In genomic region chr10:24593556-24593955, GRCm38 (mm10) we compare ENCODE assay signal across 16 mouse cellular contexts. TPM values are rescaled to one million over a fixed set of nuclear protein-coding genes. Genes with fewer than 3 reads are reported as not detected.
DNase-seq lines count a peak whose midpoint lies in the region; ATAC-seq lines count a peak whose summit lies in the region.
"Had no signal": no experiment of that assay in that cellular context is flagged by ENCODE, and none has a peak within 500 bp of the region (broad histone marks: within the 10 kb centered on the region; RNA-seq: fewer than 3 reads in every experiment).

No protein-coding gene starts in this region.

- no peaks in the 10 kb centered on the region for H3K27me3 ChIP-seq in intestine, embryonic 14.5 days (replicated peaks; ENCODE audit: control insufficient read depth, insufficient read depth, low read length)
- no peaks in the 10 kb centered on the region for H3K27me3 ChIP-seq in intestine, embryonic 16.5 days (replicated peaks; ENCODE audit: control insufficient read depth, insufficient read depth, low read length)
- no peaks in the 10 kb centered on the region for H3K27me3 ChIP-seq in embryonic facial prominence, embryonic 11.5 days (ENCODE audit: control insufficient read depth, insufficient read depth, low read length)
- H3K27me3 ChIP-seq in heart, embryonic 12.5 days (replicated peaks), result no peaks in the 10 kb centered on the region
- no peaks in the 10 kb centered on the region for H3K27me3 ChIP-seq in limb, embryonic 13.5 days
- H3K27me3 ChIP-seq: embryonic facial prominence, embryonic 12.5 days; midbrain, embryonic 13.5 days had no signal

- ATAC-seq in intestine, embryonic 14.5 days (replicated peaks; ENCODE audit: low FRiP score, low TSS enrichment, low read depth), result no peak
- ATAC-seq in intestine, embryonic 16.5 days, result no peak
- ATAC-seq in embryonic facial prominence, embryonic 11.5 days (replicated peaks; ENCODE audit: insufficient number of reproducible peaks, low FRiP score, low TSS enrichment, low read depth), result no peak
- peak; percentile 70 for ATAC-seq in heart, embryonic 12.5 days (ENCODE audit: insufficient number of reproducible peaks, low FRiP score)
- ATAC-seq in limb, embryonic 13.5 days (ENCODE audit: low FRiP score, low read depth), result no peak
- ATAC-seq: hindbrain, postnatal 0 days; midbrain, embryonic 13.5 days had no signal

- no peaks in the 10 kb centered on the region for H3K36me3 ChIP-seq in intestine, embryonic 14.5 days (ENCODE audit: control insufficient read depth, insufficient read depth, low read length)
- H3K36me3 ChIP-seq in intestine, embryonic 16.5 days (ENCODE audit: control insufficient read depth, insufficient read depth, low read length), result no peaks in the 10 kb centered on the region
- H3K36me3 ChIP-seq in embryonic facial prominence, embryonic 11.5 days (replicated peaks; ENCODE audit: control insufficient read depth, insufficient read depth, low read depth, low read length), result no peaks in the 10 kb centered on the region
- H3K36me3 ChIP-seq in heart, embryonic 12.5 days, result peaks cover 11% of the 10 kb centered on the region; the same call in 1 of the 2 replicates
- no peaks in the 10 kb centered on the region for H3K36me3 ChIP-seq in limb, embryonic 13.5 days
- H3K36me3 ChIP-seq: embryonic facial prominence, embryonic 12.5 days; midbrain, embryonic 13.5 days had no signal

- no peak for DNase-seq in intestine, embryonic 14.5 days (ENCODE audit: low spot score)
- DNase-seq in embryonic facial prominence, embryonic 11.5 days (ENCODE audit: low spot score), result peak; percentile 64
- DNase-seq in frontal cortex, postnatal 36 days (ENCODE audit: low spot score in 2 of 2), result no peak
- no peak for DNase-seq in ovary, postnatal 10 days (ENCODE audit: low spot score)
- DNase-seq in spleen, postnatal 10 days (ENCODE audit: low spot score in 2 of 2), result no peak
- DNase-seq: adrenal gland, adult 8-10 months; kidney, postnatal 25 days; right cerebral cortex, postnatal 14 days had no signal

- 0 out of 2 replicates have a peak overlapping the region, but pooled peaks have one; percentile 91 for H3K27ac ChIP-seq in intestine, embryonic 14.5 days (ENCODE audit: low read depth)
- no peak overlapping the region for H3K27ac ChIP-seq in intestine, embryonic 16.5 days (ENCODE audit: low read length)
- no peak overlapping the region for H3K27ac ChIP-seq in embryonic facial prominence, embryonic 11.5 days (replicated peaks; ENCODE audit: low read depth, low read length)
- peak overlapping the region; percentile 92 for H3K27ac ChIP-seq in heart, embryonic 12.5 days (ENCODE audit: poor library complexity, severe bottlenecking)
- H3K27ac ChIP-seq in limb, embryonic 13.5 days, result no peak overlapping the region; the same call in 1 of the 2 replicates
- H3K27ac ChIP-seq: embryonic facial prominence, embryonic 12.5 days; hindbrain, postnatal 0 days; left cerebral cortex, adult 2 months; liver, embryonic 14.5 days; midbrain, embryonic 13.5 days had no signal

- H3K4me3 ChIP-seq in intestine, embryonic 14.5 days (ENCODE audit: low read depth, low read length), result no peak overlapping the region; the same call in 1 of the 2 replicates
- H3K4me3 ChIP-seq in intestine, embryonic 16.5 days (ENCODE audit: low read length), result no peak overlapping the region
- H3K4me3 ChIP-seq in embryonic facial prominence, embryonic 11.5 days (ENCODE audit: low read depth, low read length), result no peak overlapping the region
- H3K4me3 ChIP-seq in heart, embryonic 12.5 days, result no peak overlapping the region
- no peak overlapping the region for H3K4me3 ChIP-seq in limb, embryonic 13.5 days
- H3K4me3 ChIP-seq: embryonic facial prominence, embryonic 12.5 days; left cerebral cortex, adult 2 months; midbrain, embryonic 13.5 days had no signal

- H3K9me3 ChIP-seq in intestine, embryonic 14.5 days (ENCODE audit: control insufficient read depth, low read length), result no peaks in the 10 kb centered on the region
- no peaks in the 10 kb centered on the region for H3K9me3 ChIP-seq in intestine, embryonic 16.5 days (ENCODE audit: control insufficient read depth, low read length)
- no peaks in the 10 kb centered on the region for H3K9me3 ChIP-seq in embryonic facial prominence, embryonic 11.5 days (replicated peaks; ENCODE audit: control insufficient read depth, low read length)
- no peaks in the 10 kb centered on the region for H3K9me3 ChIP-seq in heart, embryonic 12.5 days (replicated peaks)
- H3K9me3 ChIP-seq in limb, embryonic 13.5 days, result no peaks in the 10 kb centered on the region
- H3K9me3 ChIP-seq: embryonic facial prominence, embryonic 12.5 days; midbrain, embryonic 13.5 days had no signal

- no peak overlapping the region for H3K9ac ChIP-seq in intestine, embryonic 14.5 days (ENCODE audit: low read length)
- H3K9ac ChIP-seq in intestine, embryonic 16.5 days (ENCODE audit: low read depth, low read length), result no peak overlapping the region
- H3K9ac ChIP-seq in embryonic facial prominence, embryonic 11.5 days (replicated peaks; ENCODE audit: low read length), result no peak overlapping the region
- no peak overlapping the region for H3K9ac ChIP-seq in heart, embryonic 12.5 days
- H3K9ac ChIP-seq in limb, embryonic 13.5 days, result no peak overlapping the region
- H3K9ac ChIP-seq: embryonic facial prominence, embryonic 12.5 days; liver, embryonic 14.5 days; midbrain, embryonic 13.5 days had no signal

- H3K4me1 ChIP-seq in intestine, embryonic 14.5 days (replicated peaks; ENCODE audit: control insufficient read depth, insufficient read depth, low read length), result peaks cover 31% of the 10 kb centered on the region
- H3K4me1 ChIP-seq in intestine, embryonic 16.5 days (ENCODE audit: control insufficient read depth, insufficient read depth, low read length), result peaks cover 19% of the 10 kb centered on the region
- peaks cover 3% of the 10 kb centered on the region for H3K4me1 ChIP-seq in embryonic facial prominence, embryonic 11.5 days (ENCODE audit: control insufficient read depth, insufficient read depth, low read length)
- H3K4me1 ChIP-seq in heart, embryonic 12.5 days (replicated peaks), result peaks cover 51% of the 10 kb centered on the region
- peaks cover 56% of the 10 kb centered on the region for H3K4me1 ChIP-seq in limb, embryonic 13.5 days

- WGBS in intestine, embryonic 14.5 days, result 77% methylated on average over 4 of the region's 4 CpGs
- 71% methylated on average over 4 of the region's 4 CpGs for WGBS in intestine, embryonic 16.5 days
- WGBS in embryonic facial prominence, embryonic 11.5 days, result 43% methylated on average over 4 of the region's 4 CpGs
- WGBS in heart, embryonic 12.5 days, result 36% methylated on average over 4 of the region's 4 CpGs
- 33% methylated on average over 4 of the region's 4 CpGs for WGBS in limb, embryonic 13.5 days

- H3K4me2 ChIP-seq in intestine, embryonic 14.5 days (ENCODE audit: low read length), result peak overlapping the region; percentile 61
- no peak overlapping the region for H3K4me2 ChIP-seq in intestine, embryonic 16.5 days (ENCODE audit: low read depth, low read length)
- H3K4me2 ChIP-seq in embryonic facial prominence, embryonic 11.5 days (ENCODE audit: low read depth, low read length), result no peak overlapping the region
- no peak overlapping the region for H3K4me2 ChIP-seq in heart, embryonic 12.5 days
- H3K4me2 ChIP-seq in limb, embryonic 13.5 days (replicated peaks), result peak overlapping the region; percentile 74
- H3K4me2 ChIP-seq: midbrain, embryonic 13.5 days had no signal

RNA-seq across cellular contexts. Expression of gene Ccn2, which starts 1.7 kb away (rescaled TPM):
- 11.5 and 14.7 TPM in 2 replicates for polyA plus RNA-seq in intestine, embryonic 14.5 days (2014; fragmentation: Nextera tagmentation; extraction: Ambion mirVana)
- polyA plus RNA-seq in intestine, embryonic 16.5 days (2015; fragmentation: Nextera tagmentation; extraction: Ambion mirVana), result 8.9 and 12.7 TPM in 2 replicates
- polyA plus RNA-seq in embryonic facial prominence, embryonic 11.5 days (2014; fragmentation: Nextera tagmentation; extraction: Ambion mirVana), result 3.1 and 3.7 TPM in 2 replicates
- 56.8 and 60.1 TPM in 2 replicates for polyA plus RNA-seq in heart, embryonic 12.5 days (2016; fragmentation: Nextera tagmentation; extraction: Ambion mirVana)
- 15.9 and 17.1 TPM in 2 replicates for polyA plus RNA-seq in limb, embryonic 13.5 days (2015; fragmentation: Nextera tagmentation; extraction: Ambion mirVana)

Comparison
In these comparisons a context has a peak if more than half of its experiments do, and no peak if none do; other contexts are left out.
1. H3K27ac ChIP-seq: peak in intestine, embryonic 14.5 days (single experiment) and heart, embryonic 12.5 days (single experiment); none in intestine, embryonic 16.5 days (single experiment), embryonic facial prominence, embryonic 11.5 days (single experiment) and limb, embryonic 13.5 days (single experiment).
2. H3K4me2 ChIP-seq: peak in intestine, embryonic 14.5 days (single experiment) and limb, embryonic 13.5 days (single experiment); none in intestine, embryonic 16.5 days (single experiment), embryonic facial prominence, embryonic 11.5 days (single experiment) and heart, embryonic 12.5 days (single experiment).